Mouse (Mus musculus) CD4-positive naive resting alpha-beta T cell, adult 76 days (primary cell): ENCODE data around the gene Cbll1. TPM values are rescaled to one million over a fixed set of nuclear protein-coding genes. Genes with fewer than 3 reads are reported as not detected.

Experiments used
- total RNA-seq: library from RNA; stranded (reverse); gene quantifications from one replicate; pipeline ENCODE4 v1.2.4, GENCODE M21; 2023

The Cbll1 gene
- total RNA-seq = 41.8 TPM

DNA sequence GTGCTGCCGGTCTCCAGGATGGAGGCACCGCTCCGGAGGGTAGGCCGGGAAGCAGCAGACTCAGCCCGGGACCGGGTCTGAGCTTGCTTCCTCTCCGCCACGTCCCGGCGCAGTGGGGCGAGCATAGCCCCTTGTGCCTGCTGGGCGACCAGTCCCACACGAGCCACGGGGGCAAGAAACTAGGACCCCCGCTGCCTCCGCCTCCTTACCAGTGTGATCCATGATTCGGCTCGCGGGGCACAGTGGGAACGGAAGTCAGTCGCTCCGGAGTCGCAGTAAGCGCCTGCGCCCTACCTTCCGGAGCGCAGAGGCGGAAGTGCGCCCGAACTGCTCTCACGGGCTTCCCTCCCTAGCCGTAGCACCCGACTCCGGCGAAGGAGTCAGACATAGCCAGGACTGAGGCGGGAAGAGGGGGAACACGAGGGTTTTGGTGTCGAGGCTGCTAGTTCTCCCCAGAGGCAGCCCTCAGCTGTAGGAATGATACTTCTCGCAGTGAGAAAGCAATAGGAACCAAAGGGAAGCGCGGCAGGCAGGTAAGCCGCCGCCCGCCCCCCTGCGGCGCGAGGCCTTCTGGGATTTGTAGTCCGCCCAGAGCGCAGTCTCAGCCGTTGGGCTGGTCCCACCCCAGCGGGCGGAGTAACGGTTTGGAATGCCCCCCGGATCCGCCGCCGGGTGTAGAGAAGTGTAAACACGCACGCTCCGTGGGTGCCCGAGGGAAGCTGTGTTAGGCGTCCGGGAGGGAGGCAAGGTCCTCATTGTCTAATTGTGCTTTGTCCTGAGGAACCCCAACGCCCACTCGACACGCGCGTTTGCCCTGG is at the start of gene Cbll1:
Cbll1 (minus strand) TSS at position 303 of the 818 bp plus-strand sequence.

Other genes with a start within 250 kb of the Cbll1 start
- gene Lamb1, start 234.4 kb downstream of the Cbll1 start, total RNA-seq = not detected
- gene Dld, start 148.2 kb downstream of the Cbll1 start, total RNA-seq = 54.5 TPM
- gene Slc26a3, start 108.7 kb downstream of the Cbll1 start, total RNA-seq = not detected
- gene Slc26a4, start 60.4 kb upstream of the Cbll1 start, total RNA-seq = not detected
- gene Bcap29, start 135.0 kb upstream of the Cbll1 start, total RNA-seq = 30.2 TPM
- 8.7 TPM for gene Dus4l, start 155.2 kb upstream of the Cbll1 start, total RNA-seq
- 51.5 TPM for gene Cog5, start 155.3 kb upstream of the Cbll1 start, total RNA-seq
- gene Gpr22, start 214.3 kb upstream of the Cbll1 start, total RNA-seq = not detected